In the genomic region with DNA sequence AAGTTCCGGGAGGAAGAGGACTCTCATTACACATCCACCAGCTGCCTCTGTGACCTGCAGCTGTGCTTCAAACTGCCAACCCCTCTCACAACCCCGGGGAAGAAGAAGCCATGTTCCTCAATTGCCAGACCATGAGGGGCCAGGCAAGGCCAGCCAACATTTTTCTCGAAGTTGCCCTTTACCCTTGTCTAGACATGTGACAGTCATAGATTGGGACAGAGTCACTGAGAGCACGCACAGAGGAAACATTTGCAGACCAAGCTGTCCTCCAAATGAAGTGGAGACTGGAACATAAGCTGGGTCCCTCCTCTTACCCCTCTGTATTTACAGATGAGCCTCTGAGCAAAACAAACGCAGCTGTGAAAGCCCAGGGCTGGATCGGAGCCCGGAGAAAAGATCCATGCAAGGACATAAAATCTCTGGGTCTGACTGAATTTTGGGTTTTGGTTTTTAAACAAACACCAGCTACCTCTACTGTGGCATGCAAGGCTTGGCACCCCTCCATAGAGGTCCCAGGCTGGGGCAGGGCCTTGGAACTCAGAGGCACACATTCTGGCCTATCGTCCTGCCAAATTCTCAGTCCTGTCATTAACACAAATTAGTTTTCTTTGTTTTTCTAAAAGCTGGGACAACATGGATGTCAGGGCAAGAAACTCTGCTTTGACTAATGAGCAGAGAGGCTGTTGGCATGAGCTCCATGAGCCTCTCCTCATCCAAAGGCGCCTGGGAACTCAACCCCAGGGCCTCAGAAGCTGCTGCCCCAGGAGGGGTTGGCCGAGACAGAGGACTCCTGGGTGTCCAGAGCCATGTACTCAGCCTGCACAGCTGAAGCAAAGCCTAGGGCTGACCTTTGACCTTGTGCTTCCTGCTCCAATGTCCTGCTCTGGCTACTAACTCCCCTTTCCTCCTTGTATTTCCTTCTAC, we compare ENCODE assay signal across 8 mouse cellular contexts. TPM values are rescaled to one million over a fixed set of nuclear protein-coding genes. Genes with fewer than 3 reads are reported as not detected.
DNase-seq lines count a peak whose midpoint lies in the region; ATAC-seq and TF ChIP-seq lines count a peak whose summit lies in the region.

No protein-coding gene starts in this region.

- H3K27me3 ChIP-seq in embryonic facial prominence, embryonic 14.5 days (replicated peaks; ENCODE audit: control insufficient read depth, insufficient read depth, low read length): no peaks in the 10 kb centered on the region
- no peaks in the 10 kb centered on the region for H3K27me3 ChIP-seq in hindbrain, embryonic 14.5 days (ENCODE audit: control insufficient read depth, insufficient read depth, low read length)

- no peak overlapping the region for H3K4me3 ChIP-seq in lung, adult 2 months (replicated peaks; ENCODE audit: extremely low read depth, low read depth, low read length)
- no peak overlapping the region for H3K4me3 ChIP-seq in embryonic facial prominence, embryonic 14.5 days (ENCODE audit: low read depth, low read length)
- H3K4me3 ChIP-seq in hindbrain, embryonic 14.5 days (replicated peaks; ENCODE audit: low read length): no peak overlapping the region

- no peak overlapping the region for H3K9ac ChIP-seq in embryonic facial prominence, embryonic 14.5 days (ENCODE audit: low read depth, low read length)
- no peak overlapping the region for H3K9ac ChIP-seq in hindbrain, embryonic 14.5 days

- H3K36me3 ChIP-seq in embryonic facial prominence, embryonic 14.5 days (ENCODE audit: control insufficient read depth, insufficient read depth, low read length): peaks cover 67% of the 10 kb centered on the region
- peaks cover 58% of the 10 kb centered on the region for H3K36me3 ChIP-seq in hindbrain, embryonic 14.5 days (replicated peaks; ENCODE audit: control insufficient read depth, insufficient read depth)

- H3K4me2 ChIP-seq in embryonic facial prominence, embryonic 14.5 days (ENCODE audit: low read depth, low read length): no peak overlapping the region
- H3K4me2 ChIP-seq in hindbrain, embryonic 14.5 days (replicated peaks): no peak overlapping the region

- TF ChIP-seq CTCF in lung, adult 2 months (IDR thresholded peaks at IDR 0.05; ENCODE audit: insufficient read depth, low read length): no peak

- ATAC-seq in embryonic facial prominence, embryonic 14.5 days (ENCODE audit: low read depth): peak; percentile 23; the same call in 1 of the 2 replicates
- peak; percentile 32; the same call in 1 of the 2 replicates for ATAC-seq in hindbrain, embryonic 14.5 days (ENCODE audit: low FRiP score)

- no peak for TF ChIP-seq POLR2A in lung, adult 2 months (IDR thresholded peaks at IDR 0.05; ENCODE audit: borderline replicate concordance, extremely low read depth, low read depth, low read length)

- no peaks in the 10 kb centered on the region for H3K9me3 ChIP-seq in embryonic facial prominence, embryonic 14.5 days (ENCODE audit: control insufficient read depth, low read length)
- H3K9me3 ChIP-seq in hindbrain, embryonic 14.5 days (ENCODE audit: control insufficient read depth, low read length): no peaks in the 10 kb centered on the region

- WGBS in lung, adult 2 months: 38% methylated on average over 10 of the region's 10 CpGs
- 48% methylated on average over 10 of the region's 10 CpGs for WGBS in embryonic facial prominence, embryonic 14.5 days
- 69% methylated on average over 10 of the region's 10 CpGs for WGBS in hindbrain, embryonic 14.5 days

- H3K27ac ChIP-seq in embryonic facial prominence, embryonic 14.5 days (replicated peaks; ENCODE audit: low read depth, low read length): peak overlapping the region; percentile 81
- H3K27ac ChIP-seq in hindbrain, embryonic 14.5 days: 0 out of 2 replicates have a peak overlapping the region, but pooled peaks have one; percentile 11

- peak; percentile 60 to 67 for DNase-seq in lung, adult 18-20 months
- no peak for DNase-seq in lung, adult 2 months
- DNase-seq in embryonic facial prominence, embryonic 14.5 days (ENCODE audit: low spot score): peak; percentile 88
- no peak for DNase-seq in hindbrain, embryonic 14.5 days (ENCODE audit: low spot score)
- DNase-seq in layer of hippocampus, adult 9-11 months: peak; percentile 77
- DNase-seq in lung, postnatal 4 days: peak; percentile 76 to 92
- no peak for DNase-seq in thymus, postnatal 4 days
- no peak for DNase-seq in urinary bladder, adult 18-20 months (ENCODE audit: low spot score in 2 of 2)

- H3K4me1 ChIP-seq in lung, adult 2 months (ENCODE audit: control insufficient read depth, insufficient read depth, low read length): peaks cover 46% of the 10 kb centered on the region
- H3K4me1 ChIP-seq in embryonic facial prominence, embryonic 14.5 days (ENCODE audit: control insufficient read depth, insufficient read depth, low read length): peaks cover 37% of the 10 kb centered on the region
- peaks cover 36% of the 10 kb centered on the region for H3K4me1 ChIP-seq in hindbrain, embryonic 14.5 days (replicated peaks; ENCODE audit: control insufficient read depth, insufficient read depth, low read length)

RNA-seq across cellular contexts. Expression of gene Capn12, which starts 36.5 kb away (rescaled TPM):
- polyA plus RNA-seq in lung, adult 2 months (2012; rRNA removed): 0.05 and 1.3 TPM in 2 replicates
- polyA plus RNA-seq in embryonic facial prominence, embryonic 14.5 days (2014; fragmentation: Nextera tagmentation; extraction: Ambion mirVana): 0.58 and 0.72 TPM in 2 replicates
- 0.09 and 0.24 TPM in 2 replicates for polyA plus RNA-seq in hindbrain, embryonic 14.5 days (2014; fragmentation: Nextera tagmentation; extraction: Ambion mirVana)

RNA-seq across cellular contexts. Expression of gene Actn4, which starts 44.4 kb away (rescaled TPM):
- polyA plus RNA-seq in lung, adult 2 months (2012; rRNA removed): 314 and 324 TPM in 2 replicates
- polyA plus RNA-seq in embryonic facial prominence, embryonic 14.5 days (2014; fragmentation: Nextera tagmentation; extraction: Ambion mirVana): 256 and 280 TPM in 2 replicates
- 133 and 147 TPM in 2 replicates for polyA plus RNA-seq in hindbrain, embryonic 14.5 days (2014; fragmentation: Nextera tagmentation; extraction: Ambion mirVana)

RNA-seq across cellular contexts. Expression of gene Lgals7, which starts 54.1 kb away (rescaled TPM):
- polyA plus RNA-seq in lung, adult 2 months (2012; rRNA removed): 2.2 and 314 TPM in 2 replicates
- polyA plus RNA-seq in embryonic facial prominence, embryonic 14.5 days (2014; fragmentation: Nextera tagmentation; extraction: Ambion mirVana): 27.3 and 53.0 TPM in 2 replicates
- 2.9 and 3.0 TPM in 2 replicates for polyA plus RNA-seq in hindbrain, embryonic 14.5 days (2014; fragmentation: Nextera tagmentation; extraction: Ambion mirVana)

Comparison
In these comparisons a context has a peak if more than half of its experiments do, and no peak if none do; other contexts are left out.
1. DNase-seq: peak in lung, adult 18-20 months (2 of 2), embryonic facial prominence, embryonic 14.5 days (single experiment), layer of hippocampus, adult 9-11 months (single experiment) and lung, postnatal 4 days (2 of 2); none in lung, adult 2 months (single experiment), hindbrain, embryonic 14.5 days (single experiment), thymus, postnatal 4 days (single experiment) and urinary bladder, adult 18-20 months (0 of 2).